Mouse (Mus musculus) midbrain, embryonic 15.5 days (tissue): Measurements from ENCODE around the gene Gm20458. TPM values are rescaled to one million over a fixed set of nuclear protein-coding genes. Genes with fewer than 3 reads are reported as not detected.

Experiments used
- ATAC-seq: fragments of 200-750 bp; cut with Nextera tagmentation; replicated peaks from 2 replicates; pipeline ENCODE4 v1.8.0; 2017; ENCODE audit warnings: moderate TSS enrichment
- H3K27ac ChIP-seq: fragments of 300-500 bp; sonication (generic); 2 replicates; pipeline ENCODE4 v1.5.1; 2015; ENCODE audit warnings: mild to moderate bottlenecking, inconsistent platforms
- H3K27me3 ChIP-seq: fragments of 300-500 bp; sonication (generic); replicated peaks from 2 replicates; pipeline ENCODE4 v1.6.1; 2015; ENCODE audit warnings: inconsistent platforms
- H3K36me3 ChIP-seq: fragments of 300-500 bp; sonication (generic); replicated peaks from 2 replicates; pipeline ENCODE4 v1.6.1; 2015; ENCODE audit warnings: inconsistent platforms
- H3K4me1 ChIP-seq: fragments of 300-500 bp; sonication (generic); 2 replicates; pipeline ENCODE4 v1.6.1; 2015; ENCODE audit warnings: inconsistent platforms
- H3K4me2 ChIP-seq: fragments of 300-500 bp; sonication (generic); 2 replicates; pipeline ENCODE4 v1.6.1; 2015; ENCODE audit warnings: inconsistent platforms, mild to moderate bottlenecking, moderate library complexity
- H3K4me3 ChIP-seq: fragments of 300-500 bp; sonication (generic); 2 replicates; pipeline ENCODE4 v1.5.1; 2015; ENCODE audit warnings: mild to moderate bottlenecking, inconsistent platforms
- H3K9ac ChIP-seq: fragments of 300-500 bp; sonication (generic); 2 replicates; pipeline ENCODE4 v1.6.1; 2015; ENCODE audit warnings: mild to moderate bottlenecking, inconsistent platforms
- H3K9me3 ChIP-seq: fragments of 300-500 bp; sonication (generic); 2 replicates; pipeline ENCODE4 v1.6.1; 2016; ENCODE audit warnings: inconsistent platforms
- WGBS: fragments of 180-500 bp; shearing (Covaris S2); methylation state at CpG from one replicate; pipeline ENCODE4 v1.1.7; 2015; ENCODE audit warnings: mixed read lengths; 5-methylcytosine and 5-hydroxymethylcytosine counted together
- polyA plus RNA-seq: library from polyadenylated mRNA; unstranded; fragments of >200 nt; fragmentation: Nextera tagmentation; extraction: Ambion mirVana; gene quantifications from 2 replicates; pipeline ENCODE4 v1.2.1, GENCODE M21; 2015

Gene Gm20458
- polyA plus RNA-seq, 1 experiment from 2014 or later, result 2.4 TPM

DNA sequence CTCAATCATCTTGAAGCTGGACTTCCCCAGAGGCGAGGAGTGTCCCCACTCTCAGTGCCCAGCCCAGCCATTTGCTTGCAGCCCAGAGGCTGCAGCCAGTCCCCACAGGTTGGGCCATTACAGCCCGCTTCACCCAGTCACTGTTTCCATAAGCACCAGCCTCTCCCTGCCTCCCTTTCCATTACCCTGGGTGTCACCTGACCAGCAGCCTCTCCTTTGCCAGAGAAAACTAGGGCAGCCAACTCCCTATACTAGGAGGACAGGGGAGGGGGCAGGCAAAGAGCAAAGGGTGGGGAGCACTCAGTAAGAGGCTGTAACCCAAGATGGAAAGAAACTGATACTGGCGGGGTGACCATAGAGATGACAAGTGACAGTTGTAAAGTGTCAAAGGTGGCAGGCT is 23.8 kb upstream of the Gm20458 start:
- Histone ChIP-seq H3K9me3 (no peaks in the 10 kb centered on the region), H3K4me2 (no peak overlapping the region), H3K27me3 (peaks cover 7% of the 10 kb centered on the region; the same call in 1 of the 2 replicates), H3K4me3 (no peak overlapping the region), H3K36me3 (no peaks in the 10 kb centered on the region), H3K4me1 (peaks cover under 1% of the 10 kb centered on the region; the same call in 1 of the 2 replicates), H3K9ac (no peak overlapping the region), H3K27ac (no peak overlapping the region)
- ATAC-seq, result no peak
- 56% methylated on average over 3 of the region's 3 CpGs for WGBS

GRCm38 (mm10) chr2:164437710-164438109 is 23.1 kb upstream of the Gm20458 start:
- no peak for ATAC-seq
- Histone ChIP-seq H3K4me1 (peaks cover 8% of the 10 kb centered on the region), H3K27me3 (peaks cover 14% of the 10 kb centered on the region; the same call in 1 of the 2 replicates), H3K36me3 (no peaks in the 10 kb centered on the region), H3K27ac (no peak overlapping the region), H3K4me3 (no peak overlapping the region), H3K9ac (no peak overlapping the region), H3K4me2 (no peak overlapping the region), H3K9me3 (no peaks in the 10 kb centered on the region)
- WGBS, result 84% methylated on average over 6 of the region's 6 CpGs

DNA sequence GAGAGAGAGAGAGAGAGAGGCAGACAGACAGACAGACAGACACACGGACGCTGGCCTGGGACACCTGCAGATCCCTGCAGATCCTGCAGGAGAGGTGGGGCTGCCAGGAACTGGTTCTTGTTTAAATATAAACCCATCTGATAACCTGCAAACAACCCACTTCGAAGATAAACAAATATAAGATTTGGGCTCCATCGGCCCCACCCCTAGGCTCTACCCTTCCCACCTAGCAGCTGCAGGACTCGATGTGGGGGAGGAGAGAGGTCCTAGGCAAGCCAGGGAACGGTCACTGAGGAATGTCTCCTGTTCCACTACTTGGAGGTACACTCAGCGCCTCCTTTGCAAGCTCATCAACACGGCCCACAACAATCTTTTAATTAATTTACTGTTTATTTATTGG is 22.5 kb upstream of the Gm20458 start:
- H3K36me3 ChIP-seq, result no peaks in the 10 kb centered on the region
- H3K9me3 ChIP-seq, result no peaks in the 10 kb centered on the region
- H3K4me3 ChIP-seq, result no peak overlapping the region
- 79% methylated on average over 8 of the region's 8 CpGs for WGBS
- no peak for ATAC-seq
- H3K4me2 ChIP-seq, result no peak overlapping the region
- no peak overlapping the region for H3K9ac ChIP-seq
- H3K27ac ChIP-seq, result no peak overlapping the region
- peaks cover 13% of the 10 kb centered on the region for H3K4me1 ChIP-seq
- peaks cover 14% of the 10 kb centered on the region; the same call in 1 of the 2 replicates for H3K27me3 ChIP-seq

DNA sequence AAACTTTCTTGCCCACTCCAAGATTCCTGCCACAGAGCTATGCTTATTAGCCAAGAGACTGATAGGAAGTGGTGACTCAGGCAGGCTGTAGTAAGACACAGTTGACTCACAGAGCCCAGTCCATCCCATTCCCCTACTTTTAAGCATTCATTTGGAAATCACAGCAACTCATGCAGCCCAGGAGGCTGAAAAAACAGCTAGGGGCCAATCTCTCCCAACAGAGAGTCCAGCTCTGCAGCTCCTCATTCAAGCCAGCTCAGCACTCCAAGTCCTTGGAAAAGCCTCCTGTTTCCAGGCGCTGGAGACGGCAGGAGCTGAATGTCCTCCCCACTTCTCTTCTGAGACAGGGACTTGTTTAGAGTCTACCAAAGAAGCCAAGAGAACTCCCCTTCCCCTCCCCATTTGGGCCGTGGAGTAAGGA is 21.8 kb upstream of the Gm20458 start:
- 62% methylated on average over 3 of the region's 3 CpGs for WGBS
- no peak overlapping the region for H3K4me2 ChIP-seq
- H3K9ac ChIP-seq, result no peak overlapping the region
- no peaks in the 10 kb centered on the region for H3K9me3 ChIP-seq
- peaks cover 14% of the 10 kb centered on the region; the same call in 1 of the 2 replicates for H3K27me3 ChIP-seq
- peaks cover 20% of the 10 kb centered on the region for H3K4me1 ChIP-seq
- H3K27ac ChIP-seq, result no peak overlapping the region
- H3K4me3 ChIP-seq, result no peak overlapping the region
- no peak for ATAC-seq
- H3K36me3 ChIP-seq, result no peaks in the 10 kb centered on the region

DNA sequence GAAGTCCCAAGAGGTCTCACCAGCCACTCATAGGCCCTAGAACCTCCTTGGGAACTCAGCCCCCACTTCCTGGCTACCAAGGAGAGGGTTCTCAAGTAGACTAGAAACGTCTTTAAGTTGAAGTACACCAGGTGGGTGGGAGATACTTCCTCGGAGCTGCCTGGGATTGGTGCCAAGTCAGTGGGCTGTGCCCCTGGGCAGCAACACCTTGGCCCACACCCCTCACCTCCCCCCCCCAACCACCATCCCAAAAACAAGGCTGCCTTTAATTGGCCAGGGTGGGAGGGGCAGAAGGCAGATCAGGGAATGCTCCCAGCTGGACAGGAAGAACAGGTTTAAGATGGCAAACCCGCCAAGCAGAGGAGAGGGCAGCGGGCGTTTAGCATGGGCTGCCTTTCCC is 20.5 kb upstream of the Gm20458 start:
- ATAC-seq, result no peak
- peaks cover 20% of the 10 kb centered on the region for H3K4me1 ChIP-seq
- no peak overlapping the region for H3K9ac ChIP-seq
- H3K4me2 ChIP-seq, result no peak overlapping the region
- peaks cover 14% of the 10 kb centered on the region; the same call in 1 of the 2 replicates for H3K27me3 ChIP-seq
- H3K4me3 ChIP-seq, result no peak overlapping the region
- 80% methylated on average over 5 of the region's 5 CpGs for WGBS
- no peaks in the 10 kb centered on the region for H3K9me3 ChIP-seq
- H3K27ac ChIP-seq, result no peak overlapping the region
- no peaks in the 10 kb centered on the region for H3K36me3 ChIP-seq

DNA sequence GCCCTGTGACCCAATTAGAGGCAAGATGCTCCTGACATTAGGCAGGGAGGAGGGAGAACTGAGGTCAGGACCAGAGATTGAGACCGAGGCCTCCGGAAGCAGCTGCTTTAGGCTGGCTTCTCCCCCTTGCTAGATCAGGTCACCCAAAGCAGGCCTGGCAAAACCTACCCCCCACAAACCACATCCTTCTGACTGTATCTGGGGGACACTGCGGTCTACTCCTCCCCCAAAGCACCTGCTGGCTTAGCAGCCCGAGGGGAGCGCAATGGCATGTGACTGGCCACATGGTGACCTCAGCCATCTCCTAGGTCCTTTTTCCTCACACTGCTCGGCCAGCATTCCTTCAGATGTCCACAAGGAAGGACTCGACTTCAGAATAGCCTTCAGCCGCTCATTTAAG is 19.6 kb upstream of the Gm20458 start:
- H3K36me3 ChIP-seq, result no peaks in the 10 kb centered on the region
- no peak overlapping the region for H3K4me2 ChIP-seq
- no peak overlapping the region for H3K4me3 ChIP-seq
- H3K27ac ChIP-seq, result no peak overlapping the region
- peaks cover 20% of the 10 kb centered on the region for H3K4me1 ChIP-seq
- no peak for ATAC-seq
- H3K9ac ChIP-seq, result no peak overlapping the region
- no peaks in the 10 kb centered on the region for H3K9me3 ChIP-seq
- WGBS, result 44% methylated on average over 8 of the region's 8 CpGs
- peaks cover 14% of the 10 kb centered on the region; the same call in 1 of the 2 replicates for H3K27me3 ChIP-seq

DNA sequence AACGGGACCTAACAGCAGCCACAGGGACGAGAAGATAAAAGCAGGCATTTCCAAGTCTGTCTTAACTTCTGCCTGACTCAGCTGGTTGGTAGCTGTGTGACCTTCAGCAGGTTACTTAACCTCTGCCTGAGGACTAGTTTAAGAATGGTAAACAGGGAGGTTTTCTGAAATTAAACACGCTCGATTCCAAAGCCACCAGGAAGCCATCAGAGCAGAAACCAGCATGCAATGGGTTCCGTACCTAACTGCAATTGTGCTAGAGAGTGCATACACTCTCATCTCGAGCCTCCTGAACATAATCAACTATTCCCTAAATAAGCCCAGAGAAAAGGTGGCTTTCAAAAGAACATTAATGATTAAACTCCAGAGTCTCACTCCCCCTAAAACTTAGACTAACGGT is 19.0 kb upstream of the Gm20458 start:
- Histone ChIP-seq H3K4me2 (peak overlapping the region; percentile 98), H3K4me3 (0 out of 2 replicates have a peak overlapping the region, but pooled peaks have one; percentile 57), H3K27ac (no peak overlapping the region), H3K9me3 (no peaks in the 10 kb centered on the region), H3K9ac (no peak overlapping the region), H3K36me3 (no peaks in the 10 kb centered on the region), H3K4me1 (peaks cover 20% of the 10 kb centered on the region), H3K27me3 (peaks cover 14% of the 10 kb centered on the region; the same call in 1 of the 2 replicates)
- WGBS, result 36% methylated on average over 7 of the region's 7 CpGs
- ATAC-seq, result no peak

DNA sequence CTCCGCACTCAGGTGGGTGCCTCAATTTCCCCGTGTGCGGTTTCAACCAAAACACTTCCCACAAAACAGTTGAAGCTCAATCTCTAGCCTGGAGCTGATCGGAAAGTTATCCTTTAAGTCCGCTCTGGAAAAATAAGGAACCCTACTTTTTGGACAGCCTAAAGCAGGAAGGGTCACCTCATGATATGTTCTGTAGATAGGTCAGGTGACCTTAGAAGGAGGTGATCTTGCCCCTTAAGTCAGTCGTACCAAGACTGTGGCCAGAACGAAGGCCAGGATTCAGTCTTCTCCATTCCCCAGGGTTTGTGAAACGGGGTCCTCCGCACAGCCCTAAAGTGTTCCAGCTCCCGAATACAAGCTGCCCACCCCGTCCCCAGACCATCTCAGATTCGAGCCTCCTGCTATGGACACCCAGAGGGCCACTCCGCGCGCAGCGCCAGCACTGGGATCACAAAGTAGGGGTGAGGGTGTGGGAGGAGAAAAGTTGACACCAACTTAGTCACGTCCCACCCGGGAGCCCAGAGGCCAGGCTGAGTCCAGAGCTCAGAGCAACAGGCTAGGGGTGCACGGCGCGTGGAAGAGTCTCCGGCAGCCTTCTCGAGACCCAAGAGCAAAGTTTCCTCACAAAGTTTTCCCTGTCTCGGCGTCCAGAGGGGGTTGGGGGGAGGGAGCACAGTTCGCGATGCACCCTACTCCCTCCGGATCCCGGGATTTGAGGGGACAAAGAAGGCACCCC is 18.3 kb upstream of the Gm20458 start:
- no peaks in the 10 kb centered on the region for H3K9me3 ChIP-seq

DNA sequence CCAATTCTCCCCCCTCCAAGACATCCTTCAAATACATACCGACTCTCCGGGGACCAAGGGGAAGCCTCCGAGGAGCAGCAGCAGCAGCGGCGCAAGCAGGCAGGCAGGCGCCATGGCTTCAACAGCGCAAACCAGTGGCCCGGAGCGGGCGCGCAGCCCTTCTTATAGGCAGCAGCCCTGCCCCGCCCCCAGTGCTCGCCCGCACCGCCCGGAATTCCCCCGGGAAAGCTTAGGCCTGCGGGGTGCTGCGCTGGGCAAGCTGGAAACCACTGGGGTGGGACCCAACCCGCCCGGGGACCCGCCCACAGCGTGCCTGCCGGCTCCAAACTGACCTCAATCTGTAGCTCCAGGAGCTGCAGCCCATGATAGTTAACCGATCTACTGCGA is 17.7 kb upstream of the Gm20458 start:
- H3K27me3 ChIP-seq, result peaks cover 14% of the 10 kb centered on the region; the same call in 1 of the 2 replicates
- under 1% methylated on average over 26 of the region's 26 CpGs for WGBS
- no peaks in the 10 kb centered on the region for H3K9me3 ChIP-seq
- H3K4me1 ChIP-seq, result peaks cover 20% of the 10 kb centered on the region
- peak overlapping the region; percentile 57 for H3K4me3 ChIP-seq
- no peaks in the 10 kb centered on the region for H3K36me3 ChIP-seq
- peak overlapping the region; percentile 98 for H3K4me2 ChIP-seq
- peak; percentile 83 for ATAC-seq
- H3K9ac ChIP-seq, result peak overlapping the region; percentile 55
- H3K27ac ChIP-seq, result no peak overlapping the region

More for the DNA sequence above, 18.3 kb upstream of the Gm20458 start:
- Histone ChIP-seq H3K36me3 (no peaks in the 10 kb centered on the region), H3K4me2 (peak overlapping the region; percentile 98), H3K4me3 (peak overlapping the region; percentile 57), H3K27me3 (peaks cover 14% of the 10 kb centered on the region; the same call in 1 of the 2 replicates), H3K4me1 (peaks cover 20% of the 10 kb centered on the region), H3K9ac (peak overlapping the region; percentile 55), H3K27ac (no peak overlapping the region)
- peak; percentile 20; the same call in 1 of the 2 replicates for ATAC-seq
- WGBS, result 3% methylated on average over 29 of the region's 29 CpGs

DNA sequence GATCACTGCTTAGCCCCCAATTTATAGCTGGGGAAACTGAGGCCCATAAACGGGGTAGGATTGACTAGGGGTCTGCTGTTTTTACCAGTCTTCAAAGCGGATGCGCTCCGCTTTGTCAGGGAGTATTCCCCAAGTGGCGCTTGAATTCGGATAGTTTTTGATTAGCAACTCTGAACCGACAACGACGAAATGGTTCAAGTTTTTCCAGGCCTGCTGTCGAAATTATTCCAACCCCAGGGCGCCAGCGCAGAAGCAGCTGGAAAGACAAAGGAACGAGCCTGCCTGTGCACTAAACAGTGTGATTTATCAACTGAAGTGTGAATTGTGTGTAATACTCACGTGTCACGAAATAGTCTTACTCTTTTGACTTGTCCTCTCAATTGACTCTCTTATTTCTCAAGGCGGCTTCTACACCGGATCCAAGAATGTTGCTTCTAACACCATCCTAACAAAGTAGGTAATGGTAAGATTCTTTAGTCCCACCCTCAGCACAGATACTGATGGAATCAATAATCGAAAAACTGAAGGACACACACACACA is 17.2 kb upstream of the Gm20458 start, which contains the start of gene Sdc4:
Gene Sdc4 (minus strand): TSS at position 428 of the 541 bp plus-strand sequence.
- peaks cover 20% of the 10 kb centered on the region for H3K4me1 ChIP-seq
- ATAC-seq, result peak; percentile 37; the same call in 1 of the 2 replicates
- H3K36me3 ChIP-seq, result no peaks in the 10 kb centered on the region
- H3K9me3 ChIP-seq, result no peaks in the 10 kb centered on the region
- no peak within 1 kb of the TSS for H3K27ac ChIP-seq
- peak within 1 kb of the TSS; percentile 98 for H3K4me2 ChIP-seq
- peaks cover 14% of the 10 kb centered on the region; the same call in 1 of the 2 replicates for H3K27me3 ChIP-seq
- 7% methylated on average over 18 of the region's 18 CpGs for WGBS
- H3K9ac ChIP-seq, result peak within 1 kb of the TSS; percentile 55
- H3K4me3 ChIP-seq, result peak within 1 kb of the TSS; percentile 57

- peaks cover 14% of the 10 kb centered on the region; the same call in 1 of the 2 replicates for H3K27me3 ChIP-seq
- no peak overlapping the region for H3K4me2 ChIP-seq
- whole genome bisulfite sequencing, result 88% methylated on average over 2 of the region's 2 CpGs
- no peak overlapping the region for H3K27ac ChIP-seq
- no peak overlapping the region for H3K4me3 ChIP-seq
- no peaks in the 10 kb centered on the region for H3K9me3 ChIP-seq
- H3K9ac ChIP-seq, result no peak overlapping the region
- no peaks in the 10 kb centered on the region for H3K36me3 ChIP-seq
- H3K4me1 ChIP-seq, result peaks cover 20% of the 10 kb centered on the region
- no peak for ATAC-seq
Measured at GRCm38 (mm10) chr2:164444701-164445100, 16.1 kb upstream of the Gm20458 start.

DNA sequence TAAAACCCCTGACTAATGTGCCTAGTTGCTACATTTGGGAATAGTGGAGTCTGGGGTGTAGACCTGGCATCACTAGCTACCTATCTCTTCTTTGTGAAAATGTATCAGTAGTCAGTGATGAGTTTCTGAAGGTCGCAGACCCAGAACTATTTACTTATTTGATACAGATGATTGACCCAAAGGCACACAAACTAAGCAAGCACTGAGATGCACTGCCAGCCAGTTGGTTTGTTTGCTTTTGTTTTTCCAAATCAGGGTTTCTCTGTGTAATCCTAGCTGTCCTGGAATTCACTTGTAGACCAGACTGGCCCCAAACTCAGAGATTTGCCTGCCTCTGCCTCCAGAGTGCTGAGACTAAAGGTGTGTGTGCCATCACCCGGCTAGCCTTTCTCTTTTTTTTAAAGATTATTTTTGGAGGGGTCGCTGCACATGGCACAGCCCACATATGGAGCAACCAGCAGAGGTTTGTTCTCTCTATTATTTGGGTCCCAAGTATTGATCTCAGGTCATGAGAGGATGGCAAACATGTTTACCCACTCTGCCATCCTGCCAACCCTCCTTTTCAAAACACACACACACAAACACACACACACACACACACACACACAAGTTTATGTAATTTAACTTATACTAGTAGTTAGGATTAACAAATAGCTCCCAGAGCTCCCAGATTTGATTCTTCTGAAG is 15.2 kb upstream of the Gm20458 start:
- WGBS, result 88% methylated on average over 3 of the region's 3 CpGs
- Histone ChIP-seq H3K4me2 (no peak overlapping the region), H3K9me3 (no peaks in the 10 kb centered on the region), H3K27me3 (peaks cover 14% of the 10 kb centered on the region; the same call in 1 of the 2 replicates), H3K4me3 (no peak overlapping the region), H3K4me1 (peaks cover 20% of the 10 kb centered on the region), H3K9ac (no peak overlapping the region), H3K36me3 (no peaks in the 10 kb centered on the region), H3K27ac (no peak overlapping the region)
- ATAC-seq, result no peak
